Mouse (Mus musculus) cerebellum, postnatal 25 days (tissue): ENCODE measurements at regions not wholly inside any gene's neighbourhood (a gene's known extent, or its start where the extent isn't known, plus 50 kb on each side); places are given as distances from the start of the nearest gene placed in this dataset.

Experiments used
- DNase-seq, 2 experiments: peaks; one replicate each; pipeline ENCODE4 v3.0.0; 2021; ENCODE audit warnings: mixed read lengths in 2 of 2

- no peak for DNase-seq
These were observed 159.8 kb upstream of the Kbtbd8 start for GRCm38 (mm10) chr6:94957172-94957668.

- no peak for DNase-seq
These were observed 162.5 kb upstream of the Kbtbd8 start for GRCm38 (mm10) chr6:94954580-94954979.

GRCm38 (mm10) chr6:94953658-94954057 is 163.4 kb upstream of the Kbtbd8 start:
- DNase-seq, result no peak

GRCm38 (mm10) chr6:94951971-94952768 is 164.9 kb upstream of the Kbtbd8 start:
- DNase-seq, result no peak

GRCm38 (mm10) chr6:94950944-94951343 is 166.1 kb upstream of the Kbtbd8 start:
- no peak for DNase-seq

GRCm38 (mm10) chr6:94950319-94950718 is 166.7 kb upstream of the Kbtbd8 start:
- no peak for DNase-seq

- no peak for DNase-seq
These were observed 170.6 kb upstream of the Kbtbd8 start for GRCm38 (mm10) chr6:94946352-94946900.

GRCm38 (mm10) chr6:94945715-94946114 is 171.3 kb upstream of the Kbtbd8 start:
- DNase-seq, result no peak

- no peak for DNase-seq
These were observed 172.8 kb upstream of the Kbtbd8 start for GRCm38 (mm10) chr6:94944196-94944595.

GRCm38 (mm10) chr6:94938949-94939348 is 178.1 kb upstream of the Kbtbd8 start:
- DNase-seq, result no peak

GRCm38 (mm10) chr6:94936206-94936605 is 180.8 kb upstream of the Kbtbd8 start:
- no peak for DNase-seq

GRCm38 (mm10) chr6:94935706-94936105 is 181.3 kb upstream of the Kbtbd8 start:
- no peak for DNase-seq

- DNase-seq, result no peak
These were observed 189.2 kb upstream of the Kbtbd8 start for GRCm38 (mm10) chr6:94927811-94928210.

- DNase-seq, result no peak
These were observed 190.3 kb upstream of the Kbtbd8 start for GRCm38 (mm10) chr6:94926652-94927211.

GRCm38 (mm10) chr6:94925408-94925807 is 191.6 kb upstream of the Kbtbd8 start:
- no peak for DNase-seq

- DNase-seq, result no peak
These were observed 192.6 kb upstream of the Kbtbd8 start for GRCm38 (mm10) chr6:94924338-94925039.

GRCm38 (mm10) chr6:94921741-94922140 is 195.3 kb upstream of the Kbtbd8 start:
- DNase-seq, result no peak

- DNase-seq, result no peak
These were observed 196.3 kb upstream of the Kbtbd8 start for GRCm38 (mm10) chr6:94920770-94921169.

GRCm38 (mm10) chr6:94919194-94919743 is 197.8 kb upstream of the Kbtbd8 start:
- no peak for DNase-seq

GRCm38 (mm10) chr6:94915842-94916620 is 201.0 kb upstream of the Kbtbd8 start:
- DNase-seq, result no peak

GRCm38 (mm10) chr6:94911836-94912235 is 205.2 kb upstream of the Kbtbd8 start:
- no peak for DNase-seq

GRCm38 (mm10) chr6:94911374-94911773 is 205.7 kb upstream of the Kbtbd8 start:
- DNase-seq, result no peak
